Mouse (Mus musculus) intestine, embryonic 14.5 days (tissue): ENCODE data around the gene Rab11a. TPM values are rescaled to one million over a fixed set of nuclear protein-coding genes. Genes with fewer than 3 reads are reported as not detected.

Experiments
- ATAC-seq: fragments of 200-750 bp; cut with Nextera tagmentation; replicated peaks from 2 replicates; pipeline ENCODE4 v1.8.0; 2017; ENCODE audit warnings: low read depth, moderate number of reproducible peaks, moderate TSS enrichment, moderate library complexity; ENCODE audit not compliant: low FRiP score, low TSS enrichment
- DNase-seq: peaks from one replicate; pipeline ENCODE4 v3.0.0-alpha.2; 2018; ENCODE audit warnings: low spot score
- H3K27ac ChIP-seq: fragments of 300-500 bp; sonication (generic); 2 replicates; pipeline ENCODE4 v1.5.1; 2014; ENCODE audit warnings: low read depth, mild to moderate bottlenecking, control low read depth
- H3K27me3 ChIP-seq: fragments of 300-500 bp; sonication (generic); replicated peaks from 2 replicates; pipeline ENCODE4 v1.6.1; 2014; ENCODE audit warnings: low read length, control low read depth; ENCODE audit not compliant: control insufficient read depth, insufficient read depth
- H3K36me3 ChIP-seq: fragments of 300-500 bp; sonication (generic); 2 replicates; pipeline ENCODE4 v1.6.1; 2014; ENCODE audit warnings: low read length, control low read depth; ENCODE audit not compliant: control insufficient read depth, insufficient read depth
- H3K4me1 ChIP-seq: fragments of 300-500 bp; sonication (generic); replicated peaks from 2 replicates; pipeline ENCODE4 v1.6.1; 2014; ENCODE audit warnings: low read length, control low read depth, mixed read lengths; ENCODE audit not compliant: control insufficient read depth, insufficient read depth
- H3K4me2 ChIP-seq: fragments of 300-500 bp; sonication (generic); 2 replicates; pipeline ENCODE4 v1.6.1; 2014; ENCODE audit warnings: low read length
- H3K4me3 ChIP-seq: fragments of 300-500 bp; sonication (generic); 2 replicates; pipeline ENCODE4 v1.5.1; 2014; ENCODE audit warnings: low read depth, low read length, control low read depth, mixed read lengths
- H3K9ac ChIP-seq: fragments of 300-500 bp; sonication (generic); 2 replicates; pipeline ENCODE4 v1.6.1; 2014; ENCODE audit warnings: mild to moderate bottlenecking, low read length
- H3K9me3 ChIP-seq: fragments of 300-500 bp; sonication (generic); 2 replicates; pipeline ENCODE4 v1.6.1; 2016; ENCODE audit warnings: low read length, control low read depth; ENCODE audit not compliant: control insufficient read depth
- WGBS: fragments of 180-500 bp; shearing (Covaris S2); extraction: QIAGEN DNeasy Blood & Tissue Kit; methylation state at CpG from one replicate; pipeline ENCODE4 v1.1.7; 2014; 5-methylcytosine and 5-hydroxymethylcytosine counted together
- microRNA-seq: library from miRNA; unstranded; fragments of <30 nt; microRNA quantifications from one replicate; pipeline ENCODE4, GENCODE M21; 2016
- polyA plus RNA-seq: library from polyadenylated mRNA; unstranded; fragments of >200 nt; fragmentation: Nextera tagmentation; extraction: Ambion mirVana; gene quantifications from 2 replicates; pipeline ENCODE4 v1.2.1, GENCODE M21; 2014

Rab11a gene
- polyA plus RNA-seq, 1 experiment from 2014 or later = 391 TPM

DNA sequence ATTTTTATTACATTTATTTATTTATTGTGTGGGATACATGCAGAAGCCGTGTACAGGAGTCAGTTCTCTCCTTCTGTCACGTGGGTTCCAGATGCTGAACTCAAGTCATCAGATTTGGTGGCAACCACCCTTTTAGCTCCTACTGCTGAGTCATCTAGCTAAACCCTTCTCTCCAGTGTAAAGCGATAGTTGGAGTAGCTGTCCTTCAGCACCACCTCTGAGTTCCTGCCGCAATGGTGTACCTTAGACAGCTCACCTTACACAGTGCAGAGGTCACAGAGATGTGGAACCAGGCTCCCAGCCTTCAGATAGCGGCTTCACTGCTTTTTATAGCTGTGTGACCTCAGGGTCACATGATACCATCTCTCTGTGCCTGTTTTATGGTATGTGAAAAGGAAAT, 70.0 kb downstream of the Rab11a start:
- Histone ChIP-seq H3K4me2 (no peak overlapping the region), H3K27ac (no peak overlapping the region), H3K27me3 (no peaks in the 10 kb centered on the region), H3K4me1 (no peaks in the 10 kb centered on the region), H3K9ac (no peak overlapping the region), H3K9me3 (no peaks in the 10 kb centered on the region), H3K36me3 (no peaks in the 10 kb centered on the region), H3K4me3 (no peak overlapping the region)
- ATAC-seq = peak; percentile 62; the same call in 1 of the 2 replicates
- DNase-seq = peak; percentile 78
- WGBS = 9% methylated on average over 5 of the region's 5 CpGs

DNA sequence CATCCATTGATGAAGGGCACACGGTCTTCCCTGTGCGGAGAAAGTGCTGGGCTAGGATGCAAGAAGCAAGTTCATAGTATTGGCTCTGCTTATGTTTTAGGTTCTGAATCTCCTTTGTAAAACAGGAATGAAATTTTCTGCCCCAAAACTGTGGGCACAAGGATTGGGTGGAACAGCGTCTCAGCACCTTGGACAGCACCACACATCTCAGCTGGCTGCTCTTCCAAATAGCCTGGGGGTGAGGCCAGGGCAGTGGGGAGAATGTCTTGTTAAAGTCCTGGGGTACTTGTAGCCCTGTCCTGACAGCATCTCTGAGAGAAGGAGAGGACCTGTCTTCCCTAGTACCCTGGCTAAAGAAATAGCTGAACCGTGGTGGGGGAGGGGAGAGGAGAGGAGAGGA, 71.0 kb downstream of the Rab11a start:
- Histone ChIP-seq H3K27ac (no peak overlapping the region), H3K4me3 (no peak overlapping the region), H3K36me3 (no peaks in the 10 kb centered on the region), H3K4me1 (no peaks in the 10 kb centered on the region), H3K9ac (no peak overlapping the region), H3K4me2 (no peak overlapping the region), H3K27me3 (no peaks in the 10 kb centered on the region), H3K9me3 (no peaks in the 10 kb centered on the region)
- WGBS = 28% methylated on average over 4 of the region's 4 CpGs
- DNase-seq (peak; percentile 80), ATAC-seq (no peak)

Small RNA genes lying within 50 kb of the gene (microRNA-seq; reads per million reads assigned to microRNA genes)
- gene Gm47308 = not detected

Other genes starting within 250 kb of the Rab11a start
- 6.4 and 7.8 TPM in 2 replicates for gene Dennd4a, start 73.6 kb upstream of the Rab11a start, polyA plus RNA-seq
- gene Slc24a1, start 213.8 kb upstream of the Rab11a start, polyA plus RNA-seq = 0.03 and 0.08 TPM in 2 replicates
- 57.4 and 64.9 TPM in 2 replicates for gene Ints14, start 223.1 kb upstream of the Rab11a start, polyA plus RNA-seq